Mouse (Mus musculus) cerebellum, postnatal 4 days (tissue): ENCODE results near the gene Zfp346.
"Not testable (repeated sequence)": the region's sequence is repeated elsewhere in the genome, so short reads cannot be mapped to it uniquely, and the experiment has no call there.

Experiments used
- DNase-seq, 2 experiments: peaks; one replicate each; pipeline ENCODE4 v3.0.0; 2022; ENCODE audit warnings: low spot score in 2 of 2, mixed read lengths in 1 of 2

The Zfp346 gene

DNA sequence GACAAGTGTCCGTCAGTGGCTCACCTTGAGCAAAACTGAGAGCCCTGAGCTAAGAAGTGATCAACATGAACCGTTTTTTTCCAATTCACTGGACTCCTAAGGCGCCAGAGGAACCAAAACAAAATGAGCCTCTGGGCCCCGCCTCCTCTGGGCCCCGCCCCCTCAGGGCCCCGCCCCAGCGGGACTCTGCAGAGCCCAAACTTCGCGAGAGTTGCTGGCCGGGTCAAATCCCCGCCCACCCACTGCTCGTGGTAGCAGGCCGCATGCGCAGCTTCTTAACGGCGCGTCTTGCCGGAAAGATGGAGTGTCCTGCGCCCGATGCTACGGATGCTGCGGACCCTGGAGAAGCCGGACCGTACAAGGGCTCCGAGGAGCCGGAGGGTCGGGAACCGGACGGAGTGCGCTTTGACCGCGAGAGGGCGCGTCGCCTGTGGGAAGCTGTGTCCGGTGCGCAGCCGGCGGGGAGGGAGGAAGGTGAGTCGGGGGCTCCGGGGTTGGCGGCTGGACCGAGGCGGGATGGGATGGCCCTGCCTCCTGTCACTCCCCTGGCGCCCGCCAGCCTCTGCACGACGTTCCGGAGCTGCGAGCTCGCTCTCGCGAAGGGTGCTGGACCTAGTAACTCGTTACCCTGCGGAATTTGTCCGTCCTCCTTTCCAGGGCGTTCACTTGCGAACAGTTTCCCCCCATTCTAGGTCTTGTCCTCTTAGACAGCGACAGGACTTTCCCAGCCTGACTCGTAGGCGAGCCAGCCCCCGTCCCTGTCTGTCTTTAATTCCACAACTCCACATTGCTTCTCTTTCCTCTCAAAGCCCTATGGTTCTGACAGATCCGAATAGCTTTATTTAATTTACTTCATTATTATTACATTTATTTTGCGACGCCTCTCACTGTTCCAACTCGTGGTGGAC, at the start of gene Zfp346:
TSS of gene Zfp346 (plus strand) at position 267 of the 908 bp plus-strand sequence.
- DNase-seq, result peak; percentile 94 to 96

- peak in 1 of 2 experiments; percentile 21 for DNase-seq
Measured at GRCm38 (mm10) chr13:55058042-55058441, 47.1 kb upstream of the Zfp346 start.

- DNase-seq, result no peak
Measured at GRCm38 (mm10) chr13:55063276-55063675, 41.8 kb upstream of the Zfp346 start.

GRCm38 (mm10) chr13:55069719-55070118, 35.4 kb upstream of the Zfp346 start:
- DNase-seq, result no peak

DNA sequence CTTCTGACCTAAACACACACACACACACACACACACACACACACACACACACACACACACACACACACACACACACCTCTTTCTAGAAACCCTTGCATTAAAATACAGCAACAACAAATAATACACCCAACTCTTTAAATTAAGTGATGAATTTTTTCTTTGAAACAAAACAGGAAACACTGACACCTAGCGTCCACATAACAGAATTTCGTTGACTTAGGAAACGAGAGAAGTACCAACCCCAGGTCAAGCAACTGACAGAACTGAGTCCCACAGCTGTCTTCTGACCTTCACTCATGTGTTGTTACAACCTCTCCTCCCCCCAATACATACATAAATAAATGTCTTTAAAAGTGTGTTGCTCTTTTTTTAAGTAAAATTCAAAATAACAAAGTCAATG, 33.8 kb upstream of the Zfp346 start:
- peak in 1 of 2 experiments; percentile 4 for DNase-seq

GRCm38 (mm10) chr13:55075597-55075996, 29.5 kb upstream of the Zfp346 start:
- no peak for DNase-seq

- DNase-seq, result no peak
Measured at GRCm38 (mm10) chr13:55092588-55092987, 12.5 kb upstream of the Zfp346 start.

DNA sequence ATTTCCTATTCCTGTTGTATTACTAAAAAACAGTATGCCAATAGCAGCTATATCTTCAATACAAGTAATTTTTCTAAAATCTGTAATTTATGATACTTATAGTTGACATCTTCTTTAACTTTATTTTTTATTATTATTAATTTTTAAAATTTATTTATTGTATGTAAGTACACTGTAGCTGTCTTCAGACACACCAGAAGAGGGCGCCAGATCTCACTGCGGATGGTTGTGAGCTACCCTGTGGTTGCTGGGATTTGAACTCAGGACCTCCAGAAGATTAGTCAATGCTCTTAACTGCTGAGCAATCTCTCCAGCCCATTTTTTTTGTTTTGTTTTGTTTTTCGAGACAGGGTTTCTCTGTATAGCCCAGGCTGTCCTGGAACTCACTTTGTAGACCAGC, 7.3 kb upstream of the Zfp346 start:
- not testable (repeated sequence) for DNase-seq

- DNase-seq, result no peak
Measured at GRCm38 (mm10) chr13:55099066-55099725, 5.9 kb upstream of the Zfp346 start.

- peak; percentile 66 to 84 for DNase-seq
Measured at GRCm38 (mm10) chr13:55099726-55100478, 5.2 kb upstream of the Zfp346 start, which contains the start of gene Uimc1. Gene Uimc1 (minus strand): TSS chr13:55100300.

GRCm38 (mm10) chr13:55101627-55102026, 3.5 kb upstream of the Zfp346 start:
- no peak for DNase-seq

DNA sequence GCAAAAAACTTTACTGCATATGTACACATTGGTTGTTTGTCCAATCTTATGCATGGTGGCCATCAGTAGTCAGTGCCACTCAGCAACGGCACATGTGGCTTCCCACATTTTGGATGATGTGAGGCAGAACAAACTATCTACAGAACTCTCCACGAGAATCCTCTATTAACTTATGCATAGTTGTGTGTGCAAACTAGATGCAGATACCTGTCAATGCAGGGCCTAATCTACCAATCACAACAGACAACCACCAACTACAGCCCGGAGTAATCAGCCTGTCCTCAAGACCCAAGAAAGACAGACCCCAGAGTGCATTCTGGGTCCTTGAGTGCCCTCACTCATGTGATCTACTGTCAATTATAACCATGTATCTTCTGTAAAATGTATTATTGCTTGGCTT, 2.7 kb upstream of the Zfp346 start:
- DNase-seq, result no peak

GRCm38 (mm10) chr13:55103351-55103750, 1.8 kb upstream of the Zfp346 start:
- no peak for DNase-seq

DNA sequence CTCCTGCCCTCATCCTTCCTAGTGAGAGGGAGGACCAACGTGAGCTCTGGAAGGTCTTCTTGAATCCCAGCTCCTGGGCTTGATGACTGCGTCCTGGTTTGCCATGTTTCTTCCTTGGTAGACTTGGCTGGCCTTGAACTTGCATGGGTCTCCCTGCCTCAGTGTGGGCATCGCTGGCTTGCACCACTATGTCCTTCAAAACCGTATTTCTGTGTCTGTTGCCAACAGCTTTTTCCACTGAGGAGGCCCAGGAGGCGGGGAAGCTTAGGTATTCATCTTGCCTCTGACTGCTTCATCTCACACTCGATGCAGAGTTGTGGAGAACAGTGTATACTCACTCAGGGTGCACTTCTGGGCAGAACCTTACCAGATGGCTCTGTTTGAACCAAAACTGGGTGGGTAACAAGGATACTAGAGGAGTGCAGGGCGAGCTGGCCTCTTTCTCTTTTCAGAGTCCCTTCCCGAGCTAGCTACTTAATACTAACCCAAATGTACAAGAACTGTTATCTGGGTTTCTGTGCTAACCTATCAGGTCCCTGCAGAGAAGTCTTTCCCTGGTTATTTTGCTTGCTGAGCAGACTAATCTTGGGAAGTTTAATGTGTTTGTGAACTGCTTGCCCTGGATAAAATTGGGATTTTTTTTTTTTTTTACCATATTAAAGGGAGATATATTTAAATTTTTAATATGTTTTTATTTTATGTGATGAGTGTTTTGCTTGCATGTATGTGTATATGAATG, 1.0 kb downstream of the Zfp346 start:
- DNase-seq, result no peak

DNA sequence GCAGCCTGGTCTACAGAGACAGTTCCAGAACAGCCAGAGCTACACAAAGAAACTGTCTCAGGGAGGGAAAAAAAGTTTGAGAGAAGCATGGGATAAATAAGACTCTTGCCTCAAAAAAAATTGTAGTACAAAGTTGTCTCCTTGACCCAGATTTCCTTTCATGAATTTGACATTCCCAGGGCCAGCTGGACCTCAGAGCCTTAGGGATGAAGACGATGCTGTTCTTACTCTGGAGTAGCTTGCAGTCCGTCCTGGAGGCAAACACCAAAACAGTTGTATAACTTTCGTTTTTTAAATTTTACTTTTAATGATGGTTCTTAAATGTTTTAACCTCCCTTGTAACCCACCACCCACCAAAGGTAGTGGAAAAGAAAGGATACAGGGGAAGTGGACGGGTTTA, 2.0 kb downstream of the Zfp346 start:
- no peak for DNase-seq

- DNase-seq, result no peak
Measured at GRCm38 (mm10) chr13:55107694-55108093, 2.6 kb downstream of the Zfp346 start.

DNA sequence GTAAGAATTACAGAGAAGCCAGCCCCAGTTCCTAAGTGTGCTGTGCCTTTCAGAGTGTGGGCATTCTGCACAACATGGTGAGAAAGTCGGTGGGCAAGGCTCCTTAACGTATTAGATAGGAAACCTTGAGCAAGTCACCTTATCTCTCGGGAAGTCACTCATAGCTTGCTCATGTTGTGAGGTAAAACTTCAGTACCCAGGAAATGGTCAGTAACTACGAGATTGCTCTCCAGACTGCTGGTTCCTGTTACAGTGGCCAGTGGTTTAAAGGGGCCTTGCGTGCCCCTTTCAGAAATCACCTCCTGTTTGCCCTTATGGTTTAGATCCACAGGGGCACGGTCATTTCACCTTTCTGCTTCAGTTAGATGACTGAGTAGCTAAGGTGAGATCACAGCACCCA, 9.3 kb downstream of the Zfp346 start:
- no peak for DNase-seq

DNA sequence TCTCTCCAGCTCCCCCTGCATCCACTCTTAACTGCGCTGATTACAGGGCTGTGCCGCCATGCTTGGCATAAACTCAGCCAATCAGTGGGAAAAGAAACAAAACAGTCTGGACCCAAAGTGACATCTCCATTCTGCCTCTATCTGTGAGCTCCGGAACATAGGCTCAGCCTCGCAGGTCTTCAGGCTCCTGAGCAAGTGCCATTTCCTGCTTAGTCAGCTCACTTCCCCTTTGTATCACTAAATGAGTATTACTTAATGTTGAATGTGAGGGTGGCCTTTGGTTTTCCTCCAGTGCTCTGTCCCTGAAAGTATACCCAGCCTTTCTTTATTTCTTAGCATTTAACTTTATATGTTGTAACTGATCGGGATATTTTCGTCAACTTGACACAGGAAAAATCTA, 19.8 kb downstream of the Zfp346 start:
- no peak for DNase-seq

DNA sequence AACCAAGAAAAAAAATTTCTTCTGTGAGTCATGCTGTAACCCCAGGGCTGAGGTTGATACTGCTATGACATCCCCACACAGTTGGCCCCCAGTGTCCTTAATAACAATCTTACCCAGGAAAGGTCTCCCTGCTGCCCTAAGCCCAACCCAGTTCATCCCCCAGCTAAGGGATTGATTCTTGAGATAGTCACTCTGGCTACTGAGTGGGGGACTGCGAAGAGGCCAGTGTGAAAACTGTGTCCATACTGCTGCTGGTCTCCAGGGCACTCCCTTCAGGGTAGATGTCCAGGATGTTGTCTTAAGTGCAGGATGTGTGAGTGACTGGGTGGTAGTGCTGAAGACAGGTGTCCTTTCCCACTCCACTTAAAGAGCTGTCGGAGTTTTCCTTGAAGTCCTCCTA, 28.3 kb downstream of the Zfp346 start, which contains the start of gene Gm17617:
TSS of gene Gm17617 (minus strand) at position 101 of the 400 bp plus-strand sequence.
- no peak for DNase-seq

DNA sequence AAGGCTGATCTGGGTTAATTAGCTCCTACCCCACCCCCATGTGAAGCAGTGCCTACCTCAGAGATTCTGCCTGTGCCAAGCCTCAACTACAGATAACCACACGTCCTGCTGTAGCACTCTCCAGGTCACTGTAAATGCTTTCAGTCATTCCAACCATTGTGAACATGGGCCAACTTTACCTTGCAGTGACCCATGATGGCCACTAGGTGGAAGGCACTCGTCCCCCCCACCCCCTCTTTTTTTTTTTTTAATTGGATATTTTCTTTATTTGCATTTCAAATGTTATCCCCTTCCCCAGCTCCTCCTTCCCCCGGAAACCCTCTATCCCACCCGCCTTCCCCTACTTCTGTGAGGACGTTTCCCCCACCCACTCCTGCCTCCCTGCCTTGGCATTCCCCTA, 30.3 kb downstream of the Zfp346 start:
- no peak for DNase-seq

GRCm38 (mm10) chr13:55140271-55140670, 35.2 kb downstream of the Zfp346 start:
- no peak for DNase-seq
